Mouse (Mus musculus): ENCODE data around the gene Atp5h.
"Not testable (repeated sequence)": the region's sequence is repeated elsewhere in the genome, so short reads cannot be mapped to it uniquely, and the experiment has no call there.

Gene Atp5h

GRCm38 (mm10) chr11:115398085-115398484, 21.7 kb downstream of the Atp5h start:
- DNase-seq, result peak; percentile 56

GRCm38 (mm10) chr11:115393721-115394325, 25.9 kb downstream of the Atp5h start:
- DNase-seq, result no peak

DNA sequence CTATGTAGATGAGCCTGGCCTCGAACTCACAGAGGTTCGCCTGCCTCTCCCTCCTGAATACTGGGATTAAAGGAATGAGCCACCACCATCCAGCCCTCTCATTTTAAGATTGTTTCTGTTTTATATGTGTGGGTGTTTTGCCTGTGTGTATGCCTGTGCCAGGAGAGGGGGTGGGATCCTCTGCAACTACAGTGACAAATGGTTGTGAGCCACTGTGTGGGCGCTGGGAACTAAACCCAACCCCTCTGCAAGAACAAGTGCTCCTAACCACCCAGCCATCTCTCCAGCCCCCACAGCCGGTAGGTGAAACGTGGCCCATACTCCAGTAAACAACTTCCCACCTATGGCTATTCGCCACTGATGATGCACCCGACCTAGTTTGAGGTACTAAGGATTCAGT, 28.4 kb downstream of the Atp5h start:
- no peak for DNase-seq

DNA sequence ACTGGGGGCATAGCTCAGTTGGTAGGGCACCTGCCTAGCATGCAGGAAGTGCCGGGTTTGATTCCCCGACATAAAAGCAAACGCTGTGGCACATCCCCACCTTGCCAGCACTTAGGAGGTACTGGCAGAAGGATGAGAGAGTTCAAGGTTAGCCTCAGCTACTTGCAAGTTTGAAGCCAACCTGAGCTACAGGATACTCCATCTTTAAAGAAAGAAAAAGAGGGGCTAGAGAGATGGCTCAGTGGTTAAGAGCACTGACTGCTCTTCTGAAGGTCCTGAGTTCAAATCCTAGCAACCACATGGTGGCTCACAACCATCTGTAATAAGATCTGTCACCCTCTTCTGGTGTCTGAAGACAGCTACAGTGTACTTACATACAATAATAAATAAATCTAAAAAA, 32.9 kb downstream of the Atp5h start:
- not testable (repeated sequence) for DNase-seq

DNA sequence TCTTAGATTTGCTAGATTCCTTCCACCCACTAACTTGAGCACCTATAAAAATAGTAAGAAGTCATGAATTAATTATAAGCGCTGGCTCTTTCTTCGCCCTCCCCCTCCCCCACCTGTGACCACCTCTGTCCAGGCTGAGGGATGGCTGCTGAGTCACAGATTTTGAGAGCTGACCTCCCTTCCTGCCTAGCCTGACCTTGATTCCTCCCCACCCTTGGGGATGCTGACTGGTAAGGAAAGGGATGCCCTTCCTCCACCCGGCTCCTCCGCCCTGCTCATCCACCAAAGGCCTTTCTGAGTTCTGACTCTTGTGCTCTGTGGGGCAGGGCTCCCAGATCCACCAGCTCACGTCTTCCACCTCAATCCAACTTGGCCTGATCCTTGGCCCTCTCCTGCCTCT, 35.2 kb downstream of the Atp5h start:
- DNase-seq, result peak; percentile 43

DNA sequence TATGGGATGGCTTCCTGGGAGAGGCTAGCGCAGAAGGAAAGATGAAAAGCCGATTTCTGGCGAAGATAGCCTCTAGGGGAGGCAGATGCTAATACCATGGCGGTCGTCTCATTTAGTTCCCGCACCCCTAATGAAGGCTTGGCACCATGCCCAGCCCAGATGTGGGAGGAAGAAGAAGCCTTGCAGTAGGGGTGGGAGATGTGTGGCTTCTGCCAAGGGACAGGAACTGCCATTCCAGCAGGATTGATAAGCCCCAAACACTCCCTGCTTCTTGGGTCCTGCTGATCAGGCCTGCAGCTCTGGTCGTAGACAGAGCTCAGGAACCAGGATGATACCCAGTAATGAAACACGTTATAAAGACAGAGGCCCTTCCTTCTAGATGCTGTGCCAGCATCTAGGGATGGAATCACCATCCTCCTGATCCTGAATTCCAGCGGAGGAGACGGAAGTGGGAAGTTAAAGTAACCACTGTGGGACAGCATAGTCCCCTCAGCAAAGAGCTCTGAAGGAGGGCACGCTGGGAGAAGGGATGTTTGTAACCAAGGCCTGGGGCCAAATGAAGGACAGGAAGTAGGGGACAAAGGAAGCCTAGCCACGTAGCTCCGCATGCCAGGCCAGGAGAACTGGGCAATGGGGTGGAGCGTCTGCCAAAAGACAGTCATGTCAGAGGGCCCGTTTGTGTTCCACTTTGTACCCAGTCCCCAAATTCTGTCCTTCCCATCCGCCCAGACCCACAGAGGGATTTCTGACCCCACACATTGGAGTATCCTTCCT, 35.9 kb downstream of the Atp5h start:
- peak; percentile 73 for DNase-seq

DNA sequence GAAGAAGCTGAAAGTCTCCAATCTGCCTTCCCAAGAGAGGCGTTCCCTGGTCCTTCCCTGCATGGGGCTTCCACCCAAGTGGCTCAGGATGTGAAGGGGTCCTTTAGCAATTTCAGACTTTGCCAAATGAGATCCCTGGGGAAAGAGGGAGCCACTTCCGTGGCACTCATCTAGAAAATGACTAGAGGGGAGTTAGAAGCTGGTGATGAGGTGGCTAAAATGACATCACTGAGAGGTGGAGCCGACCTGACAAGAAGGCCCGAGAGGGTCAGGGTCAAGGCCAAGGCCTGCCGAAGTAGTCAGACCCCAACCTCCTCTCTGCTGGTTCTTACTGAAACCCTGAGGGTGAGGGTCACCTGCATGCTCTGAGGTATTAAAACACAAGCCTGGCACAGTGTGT, 36.9 kb downstream of the Atp5h start:
- DNase-seq, result peak; percentile 18

- peak; percentile 97 for DNase-seq
Observed at GRCm38 (mm10) chr11:115381743-115382539, 37.8 kb downstream of the Atp5h start, which contains the start of gene Cdr2l. Cdr2l (plus strand) TSS chr11:115381916.

DNA sequence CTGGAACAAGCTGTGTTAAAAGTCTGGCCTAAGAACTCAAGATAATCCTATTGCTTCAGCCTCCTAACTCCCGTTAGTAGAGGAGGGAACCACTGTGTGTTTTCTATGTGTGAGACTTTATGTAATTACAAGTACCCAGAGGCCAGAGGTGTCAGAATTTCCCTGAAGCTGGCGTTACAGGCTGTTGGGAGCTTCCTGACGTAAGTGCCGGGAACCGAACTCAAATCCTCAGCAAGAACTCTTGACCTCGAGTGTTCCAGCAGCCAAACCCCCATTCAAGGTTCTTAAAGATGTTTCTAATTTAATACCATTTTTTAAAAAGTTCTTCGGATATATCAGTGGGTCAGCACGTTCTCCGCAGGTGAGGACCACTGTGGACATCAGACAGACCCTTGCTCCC, 38.5 kb downstream of the Atp5h start:
- DNase-seq, result peak; percentile 32

DNA sequence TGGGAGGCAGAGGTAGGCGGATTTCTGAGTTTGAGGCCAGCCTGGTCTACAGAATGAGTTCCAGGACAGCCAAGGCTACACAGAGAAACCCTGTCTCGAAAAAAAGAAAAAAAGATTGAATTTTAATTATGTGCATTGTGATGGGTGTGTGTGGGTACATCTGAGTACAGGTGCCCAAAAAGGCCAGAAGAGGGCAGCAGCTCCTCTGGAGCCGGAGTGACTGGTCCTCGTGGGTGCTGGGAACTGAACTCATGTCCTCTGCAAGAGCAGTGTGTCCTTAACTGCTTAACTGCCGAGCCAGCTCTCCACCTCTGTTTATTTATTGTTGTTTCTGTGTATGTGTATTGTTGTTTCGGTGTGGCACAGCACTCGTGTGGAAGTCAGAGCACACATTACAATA, 41.9 kb downstream of the Atp5h start:
- DNase-seq, result no peak

DNA sequence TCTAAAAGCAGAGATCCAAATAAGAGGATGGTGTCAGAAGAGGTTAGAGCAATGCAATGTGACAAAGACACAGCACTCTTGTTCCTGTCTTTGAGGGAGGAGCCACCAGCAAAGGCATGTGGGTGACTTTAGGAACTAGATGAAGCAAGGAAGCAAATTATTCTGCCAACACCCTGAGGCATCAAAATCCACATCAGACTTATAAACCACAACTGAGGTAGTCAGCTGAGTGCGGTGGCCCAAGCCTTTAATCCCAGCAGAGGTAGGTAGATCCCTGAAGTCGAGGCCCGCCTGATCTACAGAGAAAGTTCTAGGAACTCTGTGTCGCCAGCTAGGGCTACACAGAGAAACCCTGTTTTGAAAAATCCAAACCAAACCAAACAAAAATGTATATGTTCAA, 42.5 kb downstream of the Atp5h start:
- DNase-seq, result no peak

DNA sequence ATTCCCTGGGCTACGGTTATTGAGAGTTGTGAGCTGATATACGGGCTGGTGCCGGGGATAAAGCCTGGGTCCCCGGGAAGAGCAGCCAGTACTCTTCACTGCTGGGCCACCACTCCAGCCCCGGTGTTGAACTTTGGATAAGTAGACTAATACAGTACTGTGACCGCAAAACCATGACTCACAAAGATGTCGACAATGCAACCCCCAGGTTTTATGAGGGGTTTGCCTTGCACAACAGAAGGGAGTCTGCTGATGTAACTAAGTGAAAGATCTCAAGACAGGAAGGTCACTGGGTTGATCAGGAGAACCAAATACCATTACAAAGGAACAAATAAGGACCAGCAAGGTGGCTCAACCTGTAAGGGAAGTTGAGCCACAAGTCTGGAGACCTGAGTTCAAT, 43.0 kb downstream of the Atp5h start:
- DNase-seq, result no peak

GRCm38 (mm10) chr11:115374695-115375425, 44.9 kb downstream of the Atp5h start:
- DNase-seq, result no peak

DNA sequence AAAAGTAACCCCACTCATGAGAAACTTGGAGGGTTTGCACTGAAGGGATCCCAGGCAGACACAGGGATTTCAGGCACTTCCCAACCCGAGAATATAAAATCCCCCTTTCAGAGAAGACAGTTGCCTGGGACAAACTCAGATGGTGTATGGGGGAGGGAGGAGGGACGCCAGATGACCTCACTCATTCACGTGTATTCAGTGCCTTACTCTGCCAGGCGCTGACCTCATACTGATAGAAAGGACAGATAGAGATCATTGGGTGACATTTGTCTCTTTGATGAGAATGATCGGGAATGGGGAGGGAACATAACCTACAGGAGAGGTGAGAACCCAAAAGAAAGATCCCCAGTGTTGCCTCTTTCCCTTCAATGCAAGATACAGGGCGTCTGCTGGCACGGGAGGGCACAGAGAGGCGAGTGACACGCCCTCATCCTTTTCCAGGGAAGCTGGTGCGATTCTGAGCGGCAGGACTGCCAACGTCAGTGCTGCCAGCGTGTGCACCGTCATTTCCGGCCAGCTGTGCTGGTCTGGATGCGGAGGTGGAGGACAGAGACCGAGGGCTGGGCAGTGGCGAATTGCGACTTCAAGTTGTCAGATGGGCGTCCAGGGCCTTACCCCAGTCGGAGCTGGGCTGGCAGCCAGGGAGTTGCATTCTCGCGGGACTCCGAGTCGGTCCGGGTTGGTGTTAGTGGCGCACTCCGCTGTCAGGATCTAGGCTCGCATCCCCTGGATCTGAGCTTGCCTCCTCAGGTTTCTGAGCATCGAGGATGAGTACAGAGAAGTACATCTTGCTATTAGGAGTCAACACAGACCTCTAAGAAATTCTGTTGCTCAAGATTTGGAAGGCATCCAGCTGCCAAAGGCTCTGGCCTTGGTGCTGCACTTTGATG, 45.7 kb downstream of the Atp5h start:
- DNase-seq, result peak; percentile 90

DNA sequence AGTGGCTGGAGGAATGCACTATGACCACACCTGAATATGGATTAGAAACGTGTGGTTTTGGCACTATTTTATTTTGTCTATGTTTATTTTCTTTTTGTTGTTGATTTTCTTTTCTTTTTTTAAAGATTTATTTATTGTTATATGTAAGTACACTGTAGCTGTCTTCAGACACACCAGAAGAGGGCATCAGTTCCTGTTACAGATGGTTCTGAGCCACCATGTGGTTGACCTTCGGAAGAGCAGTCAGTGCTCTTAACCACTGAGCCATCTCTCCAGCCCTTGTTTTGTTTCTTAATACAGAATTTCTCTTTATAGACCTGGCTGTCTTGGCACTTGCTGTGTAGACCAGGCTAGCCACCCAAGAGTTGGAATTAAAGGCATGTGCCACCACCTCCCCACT, 47.0 kb downstream of the Atp5h start:
- no peak for DNase-seq

DNA sequence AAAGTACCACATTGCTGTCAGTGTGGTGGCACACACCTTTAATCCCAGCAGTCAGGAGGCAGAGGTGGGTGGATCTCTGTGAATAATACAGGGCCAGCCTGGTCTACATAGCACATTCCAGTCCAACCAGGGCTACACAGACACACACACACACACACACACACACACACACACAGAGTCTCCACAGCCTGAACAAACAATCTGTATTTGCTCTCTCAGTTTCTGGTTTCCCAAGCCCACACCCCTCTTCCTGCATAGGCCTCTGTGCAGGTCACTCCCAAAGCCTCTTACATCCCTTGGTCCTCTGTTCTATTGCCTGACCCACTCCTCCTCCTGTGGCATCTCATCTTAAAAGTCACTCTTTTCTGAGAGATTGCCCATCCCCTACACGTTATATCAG, 47.7 kb downstream of the Atp5h start:
- no peak for DNase-seq

DNA sequence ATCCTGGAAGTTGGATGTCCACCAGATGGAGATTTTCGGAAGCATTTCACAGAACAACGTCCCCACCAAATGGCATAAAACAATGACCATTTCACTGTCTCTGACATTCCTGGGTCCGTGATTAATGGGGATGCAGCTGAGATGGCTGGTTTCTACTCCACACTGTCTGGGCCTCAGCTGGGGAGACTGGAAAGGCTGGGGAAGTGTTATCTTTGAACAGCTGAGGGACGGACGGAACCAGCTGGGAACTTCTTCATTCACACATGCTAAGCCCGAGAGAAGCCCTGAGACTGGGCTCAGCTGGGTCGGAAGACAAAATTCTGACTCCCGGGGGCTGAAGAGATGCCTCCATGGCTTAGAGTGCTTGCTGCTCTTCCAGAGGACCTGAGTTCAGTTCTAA, 48.4 kb downstream of the Atp5h start:
- no peak for DNase-seq

- no peak for DNase-seq
Observed at GRCm38 (mm10) chr11:115370368-115370767, 49.4 kb downstream of the Atp5h start.

GRCm38 (mm10) chr11:115367395-115367944, 52.3 kb downstream of the Atp5h start, which contains the start of gene Hid1:
Hid1 (minus strand) TSS chr11:115367756.
- DNase-seq, result peak; percentile 83

DNA sequence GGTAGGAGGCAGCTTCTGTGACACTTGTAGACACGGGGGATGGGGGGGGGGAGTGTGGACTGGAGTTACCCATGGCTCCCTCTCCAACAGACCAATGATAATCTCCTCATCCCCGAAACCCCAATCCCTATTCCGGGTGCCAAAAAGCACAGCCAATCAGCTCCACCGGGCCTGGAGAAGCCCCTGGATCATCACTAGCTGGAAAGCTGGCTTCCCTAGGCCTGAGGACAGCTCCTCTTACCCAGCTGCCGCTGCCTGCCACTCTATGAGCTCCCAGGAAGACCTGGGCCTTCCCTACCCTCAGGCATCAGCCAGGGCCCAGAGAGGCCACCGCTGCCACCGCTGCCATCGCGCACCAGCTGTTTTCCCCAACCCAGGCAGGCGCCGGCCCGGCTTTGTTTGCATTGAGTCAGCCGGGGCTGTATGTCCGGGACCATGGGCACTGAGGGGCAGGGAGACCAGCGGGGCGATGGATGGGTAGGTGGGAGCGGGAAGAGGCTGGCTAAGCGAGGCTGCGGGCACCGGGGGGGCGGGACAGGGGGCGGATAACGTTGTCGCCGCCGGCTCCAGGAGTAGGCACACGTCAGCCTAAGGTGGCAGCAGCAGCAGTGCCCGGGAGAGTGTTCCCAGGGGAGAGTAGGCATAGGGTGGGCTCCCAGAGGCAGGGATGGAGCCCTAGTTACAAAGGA, 52.9 kb downstream of the Atp5h start:
- no peak for DNase-seq

Measured in lung, postnatal 10 days (tissue).